Mouse (Mus musculus) ES-Bruce4 (cell line): Measurements from ENCODE around the gene Zfp740.
"Not testable (repeated sequence)": the region's sequence is repeated elsewhere in the genome, so short reads cannot be mapped to it uniquely, and the experiment has no call there.

Experiments
- CTCF ChIP-seq: IDR thresholded peaks from one replicate; pipeline ENCODE4 v1.8.1; 2011; ENCODE audit warnings: low read depth, low read length
- POLR2A ChIP-seq: IDR thresholded peaks from one replicate; pipeline ENCODE4 v1.8.1; 2011; ENCODE audit warnings: low read length; ENCODE audit not compliant: insufficient read depth

- TF ChIP-seq CTCF, POLR2A: not testable (repeated sequence)
Measured at GRCm38 (mm10) chr15:102225619-102226018, 22.6 kb downstream of the Zfp740 start.
